Mouse (Mus musculus) liver, adult (tissue): Measurements from ENCODE around the gene Gm49510.

Experiments used
- GATA4 ChIP-seq: IDR thresholded peaks from 2 replicates; pipeline ENCODE4 v1.6.1; 2014; ENCODE audit warnings: mild to moderate bottlenecking, low read length; ENCODE audit not compliant: insufficient replicate concordance

Gm49510 gene

DNA sequence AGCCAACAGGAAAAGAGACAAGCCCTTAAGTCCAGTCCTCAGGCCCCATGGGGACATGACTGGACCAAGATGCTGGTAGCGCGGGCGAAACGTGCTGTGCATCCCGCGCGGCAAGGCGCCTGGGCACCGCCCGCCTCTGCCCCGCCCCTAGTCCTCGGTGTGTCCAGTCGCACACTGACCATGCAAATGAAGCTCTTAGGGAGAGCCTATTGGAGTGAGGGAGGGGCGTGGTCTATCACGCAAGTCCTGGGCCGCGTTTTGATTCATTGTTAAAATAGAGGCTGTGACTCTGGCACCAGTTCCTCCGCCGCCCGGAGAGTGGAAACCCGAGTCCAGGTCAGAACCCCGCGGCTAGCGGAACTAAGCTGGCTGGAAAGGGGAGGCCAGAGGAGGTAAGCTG, 48.2 kb downstream of the Gm49510 start, which contains the start of gene Triobp:
Gene Triobp, plus strand, starts transcription at position 68 of the 400 bp plus-strand sequence.
- no peak for TF ChIP-seq GATA4

DNA sequence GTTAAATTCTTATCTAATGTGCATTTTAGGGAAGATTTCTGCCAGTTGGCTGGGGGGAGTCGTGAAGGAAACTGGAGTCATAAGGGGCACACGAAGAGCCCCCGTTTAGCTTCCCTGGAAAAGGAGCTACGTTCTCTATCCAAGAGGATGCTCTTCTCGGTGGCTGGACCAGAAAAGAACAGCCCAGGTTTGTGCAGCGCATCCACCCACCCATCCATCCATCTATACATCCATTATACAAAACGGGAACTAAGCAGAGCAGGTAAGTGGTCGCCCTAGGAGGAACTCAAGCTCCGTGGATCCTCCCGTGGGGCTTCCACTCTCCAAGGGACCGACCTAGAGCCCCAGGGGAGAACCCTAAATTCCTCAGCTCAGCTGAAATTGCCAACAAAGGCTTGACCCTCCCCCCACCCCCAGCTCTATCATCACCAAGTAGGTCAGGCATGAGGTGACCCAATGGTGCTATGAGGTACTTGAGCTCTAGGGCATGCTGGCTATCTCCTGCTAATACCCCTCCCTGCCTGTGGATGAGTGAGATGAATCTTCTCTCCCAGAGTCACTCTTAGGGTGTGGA, 48.8 kb downstream of the Gm49510 start:
- TF ChIP-seq GATA4 = no peak

DNA sequence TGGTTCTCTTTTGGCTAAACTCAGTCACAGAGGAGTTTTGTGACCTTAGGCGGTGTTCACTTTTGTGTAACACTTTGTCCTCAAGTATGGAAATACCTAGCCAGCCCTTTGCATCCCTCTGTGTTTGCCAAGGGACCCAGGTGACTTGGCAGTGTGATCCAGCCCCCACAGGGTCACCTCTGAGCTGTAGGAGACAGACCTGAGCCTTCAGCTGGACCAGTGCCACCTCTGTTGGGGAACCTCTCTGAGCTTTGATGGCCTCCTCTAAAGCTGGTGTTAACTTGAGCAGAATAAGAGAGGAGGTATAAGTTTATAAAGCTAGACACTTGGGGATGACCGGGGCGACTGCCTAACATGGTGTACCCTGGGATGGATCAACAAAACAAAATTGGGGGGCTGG, 49.4 kb downstream of the Gm49510 start:
- TF ChIP-seq GATA4 = no peak

DNA sequence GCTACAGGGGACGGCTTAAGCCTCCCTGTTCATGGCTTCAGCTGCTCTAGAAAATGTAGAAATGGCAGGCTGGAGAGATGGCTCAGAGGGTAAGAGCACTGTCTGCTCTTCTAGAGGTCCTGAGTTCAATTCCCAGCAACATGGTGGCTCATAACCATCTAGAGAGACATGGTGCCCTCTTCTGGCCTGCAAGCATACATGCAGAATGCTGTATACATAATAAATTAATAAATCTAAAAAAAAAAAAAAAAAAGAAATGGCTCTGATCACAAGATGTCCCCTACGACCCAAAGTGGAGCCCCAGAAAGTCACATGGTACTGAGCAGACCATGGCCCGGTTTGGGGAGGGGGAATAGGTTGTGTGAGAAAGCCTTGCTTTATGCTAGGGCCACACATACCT, 56.2 kb downstream of the Gm49510 start:
- TF ChIP-seq GATA4 = no peak

GRCm38 (mm10) chr15:78956351-78956750, 56.9 kb downstream of the Gm49510 start:
- TF ChIP-seq GATA4 = no peak

DNA sequence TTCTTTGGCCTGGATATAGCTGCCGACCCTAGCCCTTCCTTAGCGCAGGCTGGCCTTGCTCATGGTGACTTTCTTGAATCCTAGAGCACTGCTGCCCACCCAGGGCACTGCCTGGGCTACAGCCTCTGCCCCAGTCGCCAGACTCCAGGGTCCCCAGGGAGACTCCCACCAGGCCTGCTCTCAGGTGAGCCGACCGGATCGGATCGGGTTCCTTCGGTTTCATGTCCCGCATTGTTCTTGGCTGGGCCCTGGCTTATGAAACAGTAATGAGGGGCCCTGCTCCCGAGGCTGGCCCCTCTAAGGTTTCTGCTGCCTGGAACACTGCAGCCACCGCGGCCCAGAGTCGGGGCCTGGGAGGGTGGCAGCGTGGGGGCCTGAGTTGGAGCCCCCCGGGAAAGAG, 57.6 kb downstream of the Gm49510 start:
- no peak for TF ChIP-seq GATA4

DNA sequence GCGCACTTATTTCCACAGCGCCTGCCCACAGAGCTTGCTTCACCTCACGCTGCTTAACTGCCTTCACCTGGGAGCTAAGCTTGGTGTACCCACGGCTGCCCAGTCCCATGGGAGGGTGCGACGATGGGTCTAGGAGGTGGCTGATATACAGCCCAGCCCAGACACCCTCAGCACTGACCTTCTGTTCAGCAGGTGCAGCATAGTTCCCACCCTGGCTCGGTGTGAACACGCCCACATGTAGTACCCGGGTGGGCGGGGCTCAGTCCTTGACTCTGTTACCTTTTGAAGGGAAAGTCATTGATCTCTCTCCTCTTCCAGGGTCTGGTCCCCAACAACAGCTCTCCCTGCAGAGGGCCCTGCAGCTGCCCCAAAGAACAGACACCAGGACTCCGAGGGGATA, 60.1 kb downstream of the Gm49510 start:
- TF ChIP-seq GATA4 = no peak

- no peak for TF ChIP-seq GATA4
These were observed 60.6 kb downstream of the Gm49510 start for GRCm38 (mm10) chr15:78960088-78960487.

DNA sequence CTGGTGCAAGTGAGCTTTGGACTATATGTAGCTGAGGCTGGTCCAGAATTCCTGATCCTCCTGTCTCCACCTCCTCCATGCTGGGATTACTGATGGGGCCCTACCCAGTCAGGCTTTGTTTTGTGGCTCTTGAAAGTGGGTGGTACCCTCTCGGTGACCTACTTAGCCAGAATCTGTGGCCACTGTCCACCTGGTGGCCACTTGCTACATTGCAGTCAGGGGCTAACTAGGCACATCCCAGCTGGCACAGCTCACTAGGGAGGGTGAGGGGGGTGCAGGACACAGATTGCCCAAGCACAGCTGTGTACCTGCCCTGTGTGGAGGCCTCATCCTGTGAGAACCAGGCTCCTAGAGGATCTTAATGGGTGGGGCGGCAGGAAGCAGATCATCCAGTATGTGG, 63.4 kb downstream of the Gm49510 start:
- TF ChIP-seq GATA4 = no peak
